Mouse (Mus musculus) sigmoid colon, adult 10 weeks (tissue): Measurements from ENCODE around the gene Palmd. TPM values are rescaled to one million over a fixed set of nuclear protein-coding genes. Genes with fewer than 3 reads are reported as not detected.

Source experiments
- polyA plus RNA-seq: library from polyadenylated mRNA; stranded (reverse); fragments of 350-450 nt; fragmentation: Illumina TruSeq; extraction: RNeasy Lipid Tissue Mini Kit (QIAGEN cat#74804); gene quantifications from one replicate; pipeline ENCODE4 v1.2.3, GENCODE M21; 2014; ENCODE audit warnings: low read depth, low replicate concordance

Palmd gene
- 10.3 TPM for polyA plus RNA-seq

GRCm38 (mm10) chr3:116968540-116968997 is at the start of gene Palmd:
Palmd (minus strand) TSS chr3:116968987.

GRCm38 (mm10) chr3:116967967-116968366 is 820 bp downstream of the Palmd start, which contains the start of gene 4930455H04Rik:
4930455H04Rik (plus strand) TSS chr3:116968267.

Other genes with a start within 250 kb of the Palmd start
- gene Agl, start 160.8 kb downstream of the Palmd start, polyA plus RNA-seq: 23.9 TPM
- 25.1 TPM for gene Frrs1, start 109.5 kb downstream of the Palmd start, polyA plus RNA-seq
- not detected for gene 4930455H04Rik, start 720 bp downstream of the Palmd start, polyA plus RNA-seq